Mouse (Mus musculus): ENCODE measurements around the gene Rfc4. TPM values are rescaled to one million over a fixed set of nuclear protein-coding genes. Genes with fewer than 3 reads are reported as not detected.

Rfc4 gene
- 10 to 100 TPM; 14.3 to 17.1 TPM for total RNA-seq (2021)
- long read RNA-seq, experiment 1, transcript Rfc4-201 (11 exons, 1,228 nt), result major isoform, 35 of 44 reads
- long read RNA-seq, experiment 1, partial matches to known transcripts, result 3 of 44 reads
- long read RNA-seq, experiment 1, other reads (novel, unspliced or antisense), result 6 of 44 reads
- long read RNA-seq, experiment 2, transcript Rfc4-201 (11 exons, 1,228 nt), result major isoform, 16 of 19 reads
- long read RNA-seq, experiment 2, partial matches to known transcripts, result 0 of 19 reads
- long read RNA-seq, experiment 2, other reads (novel, unspliced or antisense), result 3 of 19 reads

- DNase-seq, result peak; percentile 96
Observed at GRCm38 (mm10) chr16:23127673-23128375, at the start of gene Rfc4. Gene Rfc4 (minus strand): TSS chr16:23127737.

GRCm38 (mm10) chr16:23175956-23176355, 48.4 kb upstream of the Rfc4 start:
- DNase-seq, result no peak

- DNase-seq, result no peak
Observed at GRCm38 (mm10) chr16:23174855-23175254, 47.3 kb upstream of the Rfc4 start.

DNA sequence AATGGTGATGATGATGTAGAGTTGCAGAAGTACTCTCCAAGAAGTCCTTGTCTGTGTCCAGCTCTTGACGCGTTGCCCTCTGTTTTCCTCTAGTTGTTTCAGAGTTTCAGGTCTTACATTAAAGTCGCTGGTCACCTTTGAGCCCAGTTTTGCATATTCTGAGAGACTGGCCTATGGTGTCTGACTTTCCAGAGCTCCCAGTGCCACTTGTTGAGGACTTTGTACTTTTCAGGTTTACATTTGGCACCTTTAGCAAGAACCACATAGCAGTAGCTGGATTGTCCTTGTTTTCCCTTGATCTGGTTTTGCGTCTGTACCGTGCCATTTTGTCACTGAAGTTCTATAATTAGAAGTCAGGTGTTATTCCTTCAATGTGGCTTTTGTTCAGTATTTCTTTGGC, 46.4 kb upstream of the Rfc4 start:
- DNase-seq, result no peak

DNA sequence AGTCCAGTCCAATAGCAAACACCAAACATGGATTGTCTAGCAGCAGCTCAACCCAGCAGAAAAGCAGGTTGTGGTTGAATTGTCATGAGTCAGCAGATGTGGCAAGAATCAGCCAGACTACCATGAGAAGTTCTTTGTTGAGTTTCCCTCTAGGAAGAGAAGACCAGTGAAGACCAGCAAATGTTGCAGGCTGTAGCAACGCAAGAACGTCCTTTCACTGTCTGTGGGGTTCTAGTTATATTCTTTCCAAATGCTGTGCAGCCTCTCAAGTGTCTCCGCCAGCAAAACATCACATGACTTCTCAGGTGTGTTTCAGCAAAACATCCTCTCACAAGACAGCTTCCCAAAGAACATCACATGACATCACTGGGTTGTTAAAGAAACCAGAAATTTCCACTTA, 43.3 kb upstream of the Rfc4 start:
- no peak for DNase-seq

DNA sequence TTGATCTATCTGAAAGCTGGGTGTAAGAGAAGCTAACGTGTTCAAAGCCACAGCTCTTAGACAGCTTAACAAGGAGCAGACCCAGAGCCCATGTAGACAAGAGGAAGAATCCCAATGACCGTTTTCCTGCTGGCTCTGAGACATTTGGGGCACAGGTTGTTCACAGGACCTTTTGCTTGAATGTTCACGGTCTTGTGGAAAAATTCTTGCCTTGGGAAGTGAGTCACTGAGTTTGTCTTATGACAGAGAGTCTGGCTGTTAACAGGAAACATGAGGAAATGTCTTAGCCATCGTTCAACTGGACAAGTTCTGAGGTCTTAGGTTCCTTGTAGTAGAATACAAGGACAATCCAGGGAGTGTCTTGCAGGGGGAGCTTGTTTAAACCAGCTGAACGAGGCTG, 39.5 kb upstream of the Rfc4 start:
- peak; percentile 50 for DNase-seq

DNA sequence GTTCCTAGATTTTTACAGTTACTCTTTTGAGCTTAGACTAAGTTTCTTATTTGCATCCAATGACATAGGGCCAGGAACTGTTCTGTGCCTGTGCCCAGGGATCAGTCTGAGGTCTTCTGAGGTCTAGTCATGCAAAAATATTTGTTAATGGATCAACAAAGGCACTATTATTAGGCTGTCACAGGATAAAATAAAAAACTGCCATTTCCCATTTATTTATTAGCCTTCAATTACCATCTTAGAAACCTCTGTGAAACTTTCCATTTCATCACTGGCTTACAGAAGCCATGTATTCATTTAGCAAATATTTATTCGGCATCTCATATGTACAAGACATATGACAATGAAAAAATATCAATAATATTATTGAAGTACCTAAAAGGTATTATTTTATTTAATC, 39.1 kb upstream of the Rfc4 start:
- no peak for DNase-seq

DNA sequence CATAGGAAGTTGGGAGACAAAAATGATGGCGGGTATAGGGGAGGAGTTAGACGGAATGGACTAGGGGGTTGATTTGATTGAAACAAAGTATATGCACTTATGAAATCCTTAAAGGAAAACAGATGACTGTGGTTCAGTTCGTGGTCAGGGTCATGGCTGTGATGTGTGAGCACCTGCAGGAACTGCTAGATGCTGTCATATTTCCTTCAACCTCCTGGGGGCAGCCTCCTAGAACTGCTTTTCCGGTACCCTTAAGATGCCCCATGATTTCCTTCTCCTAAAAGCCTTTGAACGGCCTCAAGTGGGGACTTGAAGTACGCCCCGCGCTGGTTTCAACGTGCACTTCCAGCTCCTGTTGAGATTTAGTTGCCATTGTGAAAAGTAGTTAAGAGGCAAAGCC, 37.9 kb upstream of the Rfc4 start:
- DNase-seq, result no peak

- no peak for DNase-seq
Observed at GRCm38 (mm10) chr16:23164443-23164842, 36.9 kb upstream of the Rfc4 start.

- no peak for DNase-seq
Observed at GRCm38 (mm10) chr16:23162116-23162515, 34.6 kb upstream of the Rfc4 start.

- DNase-seq, result no peak
Observed at GRCm38 (mm10) chr16:23159749-23160148, 32.2 kb upstream of the Rfc4 start.

DNA sequence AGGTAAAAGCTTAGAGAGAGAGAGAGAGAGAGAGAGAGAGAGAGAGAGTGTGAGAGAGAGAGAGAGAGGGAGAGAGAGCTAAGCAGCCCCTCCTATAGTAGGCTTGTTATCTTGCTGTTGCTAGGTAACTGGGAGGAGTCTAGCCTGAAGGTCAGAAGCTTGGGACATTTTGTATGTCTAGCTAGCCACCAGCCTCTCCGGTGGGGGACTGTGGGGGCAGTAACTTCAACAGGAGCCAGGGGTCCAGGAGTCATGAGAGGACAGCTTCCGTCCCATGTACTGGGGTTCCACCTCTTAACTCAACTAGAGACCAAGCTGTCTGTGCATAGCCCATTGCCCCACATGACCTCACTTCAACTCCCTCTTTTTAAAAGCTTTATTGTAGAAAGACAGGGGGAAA, 31.4 kb upstream of the Rfc4 start:
- no peak for DNase-seq

DNA sequence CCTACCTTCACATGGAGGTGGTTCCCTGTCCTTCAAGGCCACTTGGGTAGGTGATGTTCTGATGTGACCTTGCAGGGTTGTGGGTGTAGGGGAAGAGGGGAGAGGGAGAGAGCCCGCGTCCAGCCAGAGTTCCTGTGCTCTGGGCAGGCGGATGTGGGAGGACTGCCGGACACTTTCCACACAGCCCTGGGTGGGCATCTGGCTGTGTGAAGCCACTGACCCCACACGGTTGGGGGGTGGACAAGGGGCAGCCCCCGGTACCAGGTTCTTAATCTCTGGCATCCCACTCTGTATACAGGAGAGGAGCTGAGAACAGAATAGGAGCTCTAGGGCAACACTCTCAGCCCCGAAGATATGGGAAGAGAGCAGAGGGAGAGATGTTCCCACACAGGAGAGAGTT, 30.8 kb upstream of the Rfc4 start:
- no peak for DNase-seq

- no peak for DNase-seq
Observed at GRCm38 (mm10) chr16:23157013-23157412, 29.5 kb upstream of the Rfc4 start.

DNA sequence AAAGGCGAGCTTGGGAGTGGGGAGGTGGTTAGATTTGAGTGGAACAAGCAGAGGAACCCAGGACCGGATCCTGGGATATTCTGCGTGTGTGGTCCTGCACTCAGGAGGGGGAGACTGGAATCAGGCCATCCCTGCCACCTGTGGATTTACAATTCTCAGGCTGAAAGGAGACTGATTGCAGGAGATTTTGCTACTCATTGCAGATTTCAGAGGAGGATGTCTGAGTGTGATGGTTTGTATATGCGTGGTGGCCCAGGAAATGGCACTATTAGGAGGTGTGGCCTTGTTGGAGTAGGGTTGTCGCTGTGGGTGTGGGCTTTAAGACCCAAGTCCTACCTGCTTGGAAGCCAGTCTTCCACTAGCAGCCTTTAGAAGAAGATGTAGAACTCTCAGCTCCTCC, 26.7 kb upstream of the Rfc4 start:
- no peak for DNase-seq

GRCm38 (mm10) chr16:23151423-23151822, 23.9 kb upstream of the Rfc4 start:
- peak; percentile 58 for DNase-seq

DNA sequence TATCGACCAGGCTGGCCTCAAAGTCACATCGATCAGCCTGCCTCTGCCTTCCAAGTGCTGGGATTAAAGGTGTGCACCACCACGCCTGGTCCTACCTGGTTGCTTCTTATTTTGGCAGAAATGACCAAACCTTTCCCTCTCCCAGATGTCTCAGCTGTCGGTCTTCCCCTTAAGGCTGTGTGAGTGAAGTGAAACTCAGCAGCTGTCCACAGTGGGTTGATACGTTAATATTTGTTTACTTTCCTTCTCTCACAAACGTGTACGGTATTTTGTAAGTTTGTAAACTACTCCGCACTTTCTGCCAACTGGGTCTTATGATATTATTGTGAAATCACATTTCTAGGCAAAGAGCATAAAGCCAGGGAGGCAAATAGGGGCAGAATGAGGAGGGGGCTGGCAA, 21.9 kb upstream of the Rfc4 start:
- DNase-seq, result no peak

- no peak for DNase-seq
Observed at GRCm38 (mm10) chr16:23148936-23149335, 21.4 kb upstream of the Rfc4 start.

DNA sequence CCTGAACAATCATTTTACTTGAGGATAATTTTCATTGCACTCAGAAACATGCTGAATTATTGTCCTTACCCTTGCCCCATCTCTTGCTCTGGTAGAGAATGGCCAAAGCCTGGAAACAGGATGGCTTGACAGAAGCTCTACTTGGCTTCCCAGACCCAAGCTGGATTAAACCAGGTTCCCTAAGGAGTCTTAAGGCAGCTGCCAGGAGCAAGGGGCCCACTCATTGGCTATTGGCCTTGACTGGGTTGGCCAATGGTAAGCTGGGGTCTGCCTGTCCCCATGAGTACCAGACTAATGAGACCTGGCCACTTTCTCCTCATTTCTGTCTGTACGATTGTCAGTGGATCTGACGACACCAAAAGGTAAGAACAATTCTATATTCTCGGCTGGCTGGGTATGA, 18.7 kb upstream of the Rfc4 start, which contains the start of gene Adipoq:
TSS of gene Adipoq (plus strand) at position 257 of the 400 bp plus-strand sequence.
- DNase-seq, result peak; percentile 63

DNA sequence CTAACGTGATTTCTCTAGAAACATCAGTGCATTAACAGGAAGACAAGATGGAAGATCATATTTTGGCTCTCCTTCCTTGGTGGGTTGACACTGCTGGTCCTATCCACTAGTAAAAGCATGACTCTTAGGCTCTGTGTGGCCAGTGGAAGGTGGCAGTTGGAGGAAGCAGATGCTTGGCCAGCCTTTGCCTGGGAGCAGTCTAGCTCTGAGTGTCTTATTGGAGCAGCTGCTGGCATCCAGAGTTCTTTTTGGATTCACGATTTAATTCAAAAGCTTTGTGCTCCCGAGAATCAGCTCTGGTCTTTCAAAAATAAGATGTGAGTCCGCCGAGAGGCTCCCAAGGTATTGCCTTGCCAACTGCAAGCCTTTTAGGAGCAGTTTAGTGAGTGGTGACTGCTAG, 17.7 kb upstream of the Rfc4 start:
- DNase-seq, result no peak

DNA sequence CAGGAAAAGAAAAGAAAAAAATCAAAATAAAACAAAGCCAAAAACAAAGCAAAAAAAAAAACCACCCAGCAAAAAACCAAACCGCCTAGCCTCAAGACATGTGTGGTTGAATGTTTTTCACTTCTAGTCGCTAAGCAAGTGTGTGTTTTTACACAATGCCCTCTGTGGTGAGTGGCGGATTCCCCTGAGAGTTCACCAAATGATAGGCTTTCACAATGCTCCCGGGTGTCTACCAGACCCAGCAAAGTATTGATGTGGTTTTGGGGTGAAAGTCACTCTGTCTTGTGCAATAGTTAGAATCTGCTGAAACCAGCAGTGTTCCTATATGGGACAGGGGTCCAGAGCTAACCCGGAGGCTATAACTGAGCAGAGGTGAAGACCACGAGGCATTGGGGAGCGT, 16.8 kb upstream of the Rfc4 start:
- no peak for DNase-seq

DNA sequence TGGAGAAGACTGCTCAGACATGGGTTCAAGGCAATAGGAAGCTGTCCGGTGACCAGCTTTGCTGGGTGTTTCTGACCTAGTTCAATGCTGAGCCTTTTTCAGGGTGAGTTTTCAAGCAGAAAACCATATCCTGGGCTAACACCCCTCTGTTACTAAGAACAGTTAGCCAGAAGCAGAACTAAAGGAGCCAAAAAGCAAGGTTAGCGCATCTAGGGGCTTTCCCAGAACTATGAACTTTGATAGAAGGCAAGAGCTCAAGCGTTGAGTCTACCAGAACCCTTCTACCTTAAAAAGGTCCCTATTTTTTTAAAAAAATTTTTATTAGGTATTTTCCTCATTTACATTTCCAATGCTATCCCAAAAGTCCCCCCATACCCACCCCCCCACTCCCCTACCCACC, 13.4 kb upstream of the Rfc4 start:
- DNase-seq, result no peak

DNA sequence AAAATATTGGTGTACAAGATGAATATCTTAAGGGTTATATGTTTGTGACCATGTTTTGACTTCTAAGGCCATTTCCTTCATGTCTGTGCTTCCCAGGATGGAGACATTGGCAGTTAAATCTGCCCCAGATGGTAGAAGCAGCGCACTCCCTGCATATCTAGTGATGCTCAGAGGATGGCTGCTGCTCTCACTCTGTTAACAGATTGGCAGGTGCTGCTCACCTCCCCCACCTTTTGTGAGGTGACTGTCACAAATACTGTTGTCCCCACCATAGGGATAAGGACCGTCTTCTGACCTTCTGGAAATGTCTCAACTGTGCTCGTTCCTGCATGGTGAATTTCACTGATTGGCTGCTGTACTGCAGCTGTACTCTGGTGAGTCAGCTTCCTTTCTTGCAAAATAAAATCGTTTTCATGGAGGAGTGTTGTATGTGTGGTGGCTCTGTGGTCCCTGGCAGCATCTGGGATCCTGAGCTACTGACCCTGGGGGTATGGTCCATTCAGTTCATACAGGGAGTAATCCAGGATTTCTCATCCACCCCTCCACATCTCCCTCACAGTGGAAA, 9.0 kb upstream of the Rfc4 start:
- DNase-seq, result no peak

Data from adrenal gland, postnatal 10 days (tissue).